Mouse (Mus musculus) midbrain, embryonic 15.5 days (tissue): ENCODE data around the gene Zbtb20. TPM values are rescaled to one million over a fixed set of nuclear protein-coding genes. Genes with fewer than 3 reads are reported as not detected.

Experiments used
- ATAC-seq: fragments of 200-750 bp; cut with Nextera tagmentation; replicated peaks from 2 replicates; pipeline ENCODE4 v1.8.0; 2017; ENCODE audit warnings: moderate TSS enrichment
- H3K27ac ChIP-seq: fragments of 300-500 bp; sonication (generic); 2 replicates; pipeline ENCODE4 v1.5.1; 2015; ENCODE audit warnings: mild to moderate bottlenecking, inconsistent platforms
- H3K27me3 ChIP-seq: fragments of 300-500 bp; sonication (generic); replicated peaks from 2 replicates; pipeline ENCODE4 v1.6.1; 2015; ENCODE audit warnings: inconsistent platforms
- H3K36me3 ChIP-seq: fragments of 300-500 bp; sonication (generic); replicated peaks from 2 replicates; pipeline ENCODE4 v1.6.1; 2015; ENCODE audit warnings: inconsistent platforms
- H3K4me1 ChIP-seq: fragments of 300-500 bp; sonication (generic); 2 replicates; pipeline ENCODE4 v1.6.1; 2015; ENCODE audit warnings: inconsistent platforms
- H3K4me2 ChIP-seq: fragments of 300-500 bp; sonication (generic); 2 replicates; pipeline ENCODE4 v1.6.1; 2015; ENCODE audit warnings: inconsistent platforms, mild to moderate bottlenecking, moderate library complexity
- H3K4me3 ChIP-seq: fragments of 300-500 bp; sonication (generic); 2 replicates; pipeline ENCODE4 v1.5.1; 2015; ENCODE audit warnings: mild to moderate bottlenecking, inconsistent platforms
- H3K9ac ChIP-seq: fragments of 300-500 bp; sonication (generic); 2 replicates; pipeline ENCODE4 v1.6.1; 2015; ENCODE audit warnings: mild to moderate bottlenecking, inconsistent platforms
- H3K9me3 ChIP-seq: fragments of 300-500 bp; sonication (generic); 2 replicates; pipeline ENCODE4 v1.6.1; 2016; ENCODE audit warnings: inconsistent platforms
- WGBS: fragments of 180-500 bp; shearing (Covaris S2); methylation state at CpG from one replicate; pipeline ENCODE4 v1.1.7; 2015; ENCODE audit warnings: mixed read lengths; 5-methylcytosine and 5-hydroxymethylcytosine counted together
- polyA plus RNA-seq: library from polyadenylated mRNA; unstranded; fragments of >200 nt; fragmentation: Nextera tagmentation; extraction: Ambion mirVana; gene quantifications from 2 replicates; pipeline ENCODE4 v1.2.1, GENCODE M21; 2015

The Zbtb20 gene
- polyA plus RNA-seq, 1 experiment from 2014 or later = 76.5 TPM

DNA sequence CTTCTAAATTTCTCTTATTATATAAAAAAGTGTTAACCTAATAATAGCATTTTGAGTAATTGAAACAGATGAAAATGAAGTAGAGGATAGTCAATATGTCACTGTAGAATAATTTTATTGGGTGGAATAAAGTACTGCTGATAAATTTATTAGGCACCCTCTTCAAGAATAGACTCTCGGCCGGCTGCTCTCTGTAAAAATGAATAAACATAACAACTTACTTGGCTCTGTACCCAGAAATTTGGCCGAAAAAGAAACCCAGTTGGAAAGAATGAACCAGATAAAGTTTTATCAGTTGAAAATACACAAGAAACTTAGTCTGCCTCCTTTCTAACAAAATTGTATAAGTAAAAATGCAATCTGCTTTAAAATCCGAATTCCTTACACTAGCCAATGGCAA, 527.2 kb downstream of the Zbtb20 start:
- no peaks in the 10 kb centered on the region for H3K27me3 ChIP-seq
- no peak for ATAC-seq
- WGBS = 86% methylated on average over 4 of the region's 4 CpGs

DNA sequence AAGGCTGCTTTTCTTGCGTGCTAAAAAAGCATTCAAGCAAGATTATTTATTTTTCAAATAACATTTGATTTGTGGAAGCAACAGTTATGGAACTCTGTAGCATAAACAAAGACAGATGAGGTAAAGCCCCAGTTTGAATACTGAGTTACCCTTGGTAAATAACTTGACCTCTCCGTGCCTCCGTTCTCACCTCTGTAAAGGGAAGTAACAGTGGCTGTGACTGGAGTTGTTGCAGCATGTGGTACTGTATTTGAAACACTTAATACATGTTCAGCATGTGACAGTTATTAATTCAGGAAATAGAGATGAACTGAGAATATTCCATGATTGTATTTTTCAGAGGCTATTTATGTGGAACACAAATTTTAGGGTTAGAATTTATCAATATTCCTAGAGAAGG, 529.4 kb downstream of the Zbtb20 start:
- 88% methylated on average over 3 of the region's 3 CpGs for WGBS
- no peak for ATAC-seq
- Histone ChIP-seq H3K27ac (no peak overlapping the region), H3K9ac (no peak overlapping the region), H3K27me3 (no peaks in the 10 kb centered on the region), H3K9me3 (no peaks in the 10 kb centered on the region), H3K4me1 (0 out of 2 replicates have a peak, but pooled peaks cover 3% of the 10 kb centered on the region), H3K36me3 (no peaks in the 10 kb centered on the region), H3K4me2 (no peak overlapping the region), H3K4me3 (no peak overlapping the region)

More for the DNA sequence above, 527.2 kb downstream of the Zbtb20 start:
- Histone ChIP-seq H3K4me2 (no peak overlapping the region), H3K4me1 (no peaks in the 10 kb centered on the region), H3K9me3 (no peaks in the 10 kb centered on the region), H3K9ac (no peak overlapping the region), H3K27ac (no peak overlapping the region), H3K4me3 (no peak overlapping the region), H3K36me3 (no peaks in the 10 kb centered on the region)

DNA sequence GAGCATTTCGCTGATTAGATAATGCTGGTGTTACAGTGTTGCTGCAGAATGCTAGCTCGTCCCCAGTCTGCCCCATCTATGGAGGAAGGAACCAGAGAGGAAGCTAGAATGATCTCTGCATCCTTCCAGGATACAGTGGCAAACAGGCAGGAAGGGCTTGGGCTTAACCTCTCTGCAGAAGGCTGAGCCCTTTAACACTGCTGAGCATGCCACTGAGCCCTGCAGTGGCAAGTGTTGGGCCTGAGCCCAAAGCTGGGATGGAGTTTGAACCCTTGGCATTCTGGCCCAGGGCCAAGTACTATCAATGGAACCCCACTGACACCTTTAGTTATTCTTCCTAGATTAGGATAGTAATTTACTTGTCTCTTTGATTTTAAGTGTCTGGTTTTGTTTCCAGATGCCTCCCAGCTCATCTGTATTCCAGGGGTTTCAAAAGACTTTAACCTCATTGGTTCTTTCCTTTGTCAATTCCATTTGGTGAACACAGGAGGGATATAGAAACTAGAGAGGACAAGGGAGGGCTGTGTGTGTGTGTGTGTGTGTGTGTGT, 532.0 kb downstream of the Zbtb20 start:
- Histone ChIP-seq H3K27ac (no peak overlapping the region), H3K36me3 (no peaks in the 10 kb centered on the region), H3K27me3 (no peaks in the 10 kb centered on the region), H3K4me1 (0 out of 2 replicates have a peak, but pooled peaks cover 3% of the 10 kb centered on the region), H3K4me2 (no peak overlapping the region), H3K9me3 (no peaks in the 10 kb centered on the region), H3K9ac (no peak overlapping the region), H3K4me3 (no peak overlapping the region)
- 72% methylated on average over 2 of the region's 2 CpGs for WGBS
- ATAC-seq = peak; percentile 60; the same call in 1 of the 2 replicates

DNA sequence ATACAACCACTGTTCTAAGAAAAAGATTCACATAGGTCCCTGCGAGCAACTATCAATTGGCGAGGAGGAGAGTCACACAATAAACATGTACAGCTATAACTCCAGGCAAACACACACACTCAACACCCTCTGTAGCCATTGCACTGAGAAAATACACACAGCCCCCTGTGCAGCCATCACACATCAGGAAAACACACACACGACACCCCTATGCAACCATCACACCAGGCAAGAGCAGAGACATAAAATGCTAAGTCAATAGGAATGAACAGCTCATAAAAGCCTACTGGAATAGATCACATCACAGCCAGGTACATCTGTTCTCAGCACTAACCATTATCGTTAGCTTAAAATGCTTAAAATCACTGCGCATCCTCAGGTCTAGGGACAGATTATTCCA, 532.9 kb downstream of the Zbtb20 start:
- H3K27me3 ChIP-seq = no peaks in the 10 kb centered on the region
- no peak overlapping the region for H3K27ac ChIP-seq
- H3K4me3 ChIP-seq = no peak overlapping the region
- no peaks in the 10 kb centered on the region for H3K9me3 ChIP-seq
- ATAC-seq = no peak
- 0 out of 2 replicates have a peak, but pooled peaks cover 3% of the 10 kb centered on the region for H3K4me1 ChIP-seq
- no peaks in the 10 kb centered on the region for H3K36me3 ChIP-seq
- H3K9ac ChIP-seq = no peak overlapping the region
- no peak overlapping the region for H3K4me2 ChIP-seq
- WGBS = 85% methylated on average over 5 of the region's 5 CpGs

DNA sequence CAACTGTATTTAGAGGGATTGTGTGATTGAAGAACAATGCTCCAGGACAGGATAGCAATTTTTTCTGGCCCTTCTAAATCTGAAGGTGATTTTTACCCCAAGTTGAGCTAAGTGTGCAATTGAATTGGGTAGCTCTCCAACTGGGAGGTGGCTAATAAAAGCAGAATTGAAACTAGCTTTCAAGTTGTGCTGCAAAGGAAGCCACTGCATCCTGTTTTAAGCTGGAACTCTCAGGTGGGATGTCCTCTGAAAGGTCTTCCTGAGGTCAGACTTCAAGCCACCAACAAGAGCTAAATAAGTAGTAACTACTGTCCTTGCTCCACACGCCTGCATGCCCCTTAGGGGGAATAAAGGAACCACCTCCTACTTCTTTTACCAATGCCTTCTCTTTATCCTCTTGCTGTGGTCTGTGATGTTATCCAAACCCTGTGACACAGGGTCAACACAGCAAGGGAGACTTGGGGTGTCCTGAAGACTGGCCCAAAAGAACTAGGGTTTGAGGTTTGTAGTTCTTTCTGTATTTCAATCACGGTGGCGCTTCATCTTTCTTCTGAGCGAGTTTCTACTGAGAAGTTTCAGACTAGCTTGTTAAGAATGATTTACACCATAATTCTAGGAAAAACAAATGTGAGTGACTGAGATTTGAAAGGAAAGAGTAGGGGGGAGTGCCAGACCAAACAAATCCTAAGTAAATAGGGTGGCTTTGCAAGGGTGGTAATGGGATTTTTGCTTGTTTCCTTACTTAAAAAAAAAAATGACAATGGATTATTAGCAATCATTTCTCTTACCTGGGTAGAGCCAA, 533.6 kb downstream of the Zbtb20 start:
- no peaks in the 10 kb centered on the region for H3K9me3 ChIP-seq
- no peaks in the 10 kb centered on the region for H3K27me3 ChIP-seq
- peak; percentile 50; the same call in 1 of the 2 replicates for ATAC-seq
- no peak overlapping the region for H3K4me2 ChIP-seq
- H3K4me1 ChIP-seq = 0 out of 2 replicates have a peak, but pooled peaks cover 3% of the 10 kb centered on the region
- H3K36me3 ChIP-seq = no peaks in the 10 kb centered on the region
- no peak overlapping the region for H3K4me3 ChIP-seq
- no peak overlapping the region for H3K27ac ChIP-seq
- 84% methylated on average over 4 of the region's 4 CpGs for WGBS
- H3K9ac ChIP-seq = no peak overlapping the region

DNA sequence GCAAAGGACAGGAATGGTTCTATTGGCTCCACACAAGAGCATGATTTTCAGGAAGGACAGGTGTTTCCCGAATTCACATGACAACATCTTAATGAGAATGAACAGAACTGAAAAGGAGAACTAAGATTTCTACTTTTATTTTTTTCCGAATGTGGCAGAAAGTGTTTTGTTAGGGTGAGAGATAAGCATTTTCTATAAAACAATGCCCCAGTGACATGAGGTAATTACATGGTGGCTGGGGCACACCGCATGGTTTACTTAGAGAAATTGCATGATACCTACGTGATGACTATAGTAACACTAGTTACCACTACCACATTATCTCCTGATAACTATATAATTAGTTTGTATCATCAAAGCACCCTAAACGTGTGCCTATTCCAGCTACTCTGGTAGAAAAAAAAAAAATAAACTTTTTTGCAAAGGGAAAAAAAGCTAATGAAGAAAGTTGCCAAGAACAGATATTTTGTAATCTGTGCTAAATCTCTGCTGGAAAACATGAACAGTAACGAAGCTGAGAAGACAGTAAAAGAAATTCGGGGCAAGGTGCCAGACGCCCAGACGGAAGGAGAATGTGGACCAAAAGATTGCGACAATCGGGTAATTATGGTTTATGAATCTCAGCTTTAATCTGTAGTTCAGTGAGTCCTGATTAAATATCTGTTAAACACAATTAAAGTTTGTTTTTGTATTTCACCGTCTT, 534.4 kb downstream of the Zbtb20 start:
- WGBS = 84% methylated on average over 12 of the region's 12 CpGs
- no peak overlapping the region for H3K27ac ChIP-seq
- no peak for ATAC-seq
- H3K27me3 ChIP-seq = no peaks in the 10 kb centered on the region
- 0 out of 2 replicates have a peak, but pooled peaks cover 3% of the 10 kb centered on the region for H3K4me1 ChIP-seq
- no peaks in the 10 kb centered on the region for H3K36me3 ChIP-seq
- H3K9ac ChIP-seq = no peak overlapping the region
- H3K4me3 ChIP-seq = no peak overlapping the region
- H3K9me3 ChIP-seq = no peaks in the 10 kb centered on the region
- no peak overlapping the region for H3K4me2 ChIP-seq

DNA sequence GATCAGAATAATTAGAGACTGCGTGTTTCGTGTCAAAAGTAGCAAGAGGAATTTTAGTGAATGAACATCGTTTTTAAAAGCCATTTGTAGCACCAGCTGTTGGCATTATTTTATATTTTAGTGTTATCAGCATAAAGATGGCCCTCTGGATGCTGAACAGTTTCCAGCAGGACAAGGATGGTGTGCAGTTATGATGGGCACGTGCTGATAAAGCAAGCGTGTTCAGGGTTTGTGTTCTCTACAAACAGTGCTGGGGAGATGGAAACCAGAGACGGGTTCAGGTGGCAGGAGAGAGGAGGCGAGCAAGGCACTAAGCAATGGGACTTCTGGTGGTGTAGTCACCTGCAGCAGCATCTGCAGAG, 534.9 kb downstream of the Zbtb20 start:
- no peaks in the 10 kb centered on the region for H3K9me3 ChIP-seq
- H3K36me3 ChIP-seq = no peaks in the 10 kb centered on the region
- H3K4me2 ChIP-seq = no peak overlapping the region
- H3K4me1 ChIP-seq = 0 out of 2 replicates have a peak, but pooled peaks cover 3% of the 10 kb centered on the region
- 92% methylated on average over 7 of the region's 7 CpGs for WGBS
- ATAC-seq = no peak
- no peak overlapping the region for H3K4me3 ChIP-seq
- no peak overlapping the region for H3K9ac ChIP-seq
- H3K27ac ChIP-seq = no peak overlapping the region
- H3K27me3 ChIP-seq = no peaks in the 10 kb centered on the region

DNA sequence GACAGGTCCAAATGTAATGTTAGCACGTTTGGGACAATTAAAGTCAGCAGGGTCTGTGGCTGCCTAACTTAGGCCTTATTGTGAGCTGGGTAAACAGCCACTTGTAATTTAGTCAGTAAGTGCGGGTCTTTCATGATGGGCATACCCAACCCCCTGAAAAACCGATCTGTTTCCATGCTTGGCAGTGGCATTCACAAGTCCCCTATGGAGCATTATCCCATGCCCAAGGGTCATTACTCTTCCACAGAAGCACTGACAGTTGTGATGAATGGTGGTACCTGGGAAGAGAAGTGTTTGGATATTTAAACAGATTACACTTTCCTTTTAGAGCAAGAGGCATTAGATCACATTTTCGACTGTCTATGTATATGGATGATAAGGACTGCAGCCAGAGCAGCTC, 540.2 kb downstream of the Zbtb20 start:
- ATAC-seq = no peak
- Histone ChIP-seq H3K9ac (no peak overlapping the region), H3K4me1 (no peaks in the 10 kb centered on the region), H3K36me3 (no peaks in the 10 kb centered on the region), H3K27me3 (no peaks in the 10 kb centered on the region), H3K9me3 (no peaks in the 10 kb centered on the region), H3K27ac (no peak overlapping the region), H3K4me3 (no peak overlapping the region), H3K4me2 (no peak overlapping the region)
- WGBS = 74% methylated on average over 4 of the region's 4 CpGs

DNA sequence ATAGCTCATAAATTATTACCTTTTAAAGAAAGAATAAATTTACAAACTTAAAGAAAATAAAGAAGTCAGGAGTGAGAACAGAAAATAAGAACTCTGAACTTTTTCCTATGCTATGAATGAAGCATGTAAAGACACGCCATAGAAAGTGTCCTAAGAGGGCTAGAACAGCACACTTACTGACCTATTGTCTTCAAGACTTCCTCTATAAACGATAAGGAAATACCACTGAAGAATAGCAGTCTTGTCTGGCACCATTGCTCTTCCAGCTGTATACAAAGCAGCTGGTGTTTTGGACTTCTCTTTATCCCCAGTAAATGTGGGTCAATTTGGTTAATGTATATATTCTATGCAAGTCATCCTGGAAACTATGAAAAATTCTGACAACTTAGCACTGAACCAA, 544.2 kb downstream of the Zbtb20 start:
- H3K9ac ChIP-seq = no peak overlapping the region
- WGBS = 62% methylated on average over 2 of the region's 2 CpGs
- no peaks in the 10 kb centered on the region for H3K4me1 ChIP-seq
- H3K27ac ChIP-seq = no peak overlapping the region
- ATAC-seq = no peak
- no peak overlapping the region for H3K4me3 ChIP-seq
- no peaks in the 10 kb centered on the region for H3K27me3 ChIP-seq
- H3K4me2 ChIP-seq = no peak overlapping the region
- H3K36me3 ChIP-seq = no peaks in the 10 kb centered on the region
- H3K9me3 ChIP-seq = no peaks in the 10 kb centered on the region

DNA sequence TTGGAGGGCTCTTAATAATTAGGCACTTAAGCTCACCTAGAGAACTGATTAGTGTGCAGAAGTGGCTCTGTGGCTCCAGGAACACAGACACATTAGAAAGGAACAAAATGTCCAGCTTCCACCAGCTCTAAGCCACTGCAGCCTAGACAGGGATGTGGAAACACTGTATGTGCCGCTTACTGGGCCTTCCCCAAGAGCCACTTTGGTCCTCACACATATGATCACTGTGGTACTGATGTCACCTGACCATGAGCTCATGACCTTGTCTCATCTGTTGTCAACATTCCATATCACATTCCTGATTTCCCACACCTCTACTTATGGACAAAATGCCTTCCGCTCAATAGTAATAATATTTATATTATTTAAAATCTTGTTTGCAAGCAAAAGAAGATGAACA, 553.3 kb downstream of the Zbtb20 start:
- no peaks in the 10 kb centered on the region for H3K4me1 ChIP-seq
- WGBS = 97% methylated on average over 2 of the region's 2 CpGs
- H3K9ac ChIP-seq = no peak overlapping the region

DNA sequence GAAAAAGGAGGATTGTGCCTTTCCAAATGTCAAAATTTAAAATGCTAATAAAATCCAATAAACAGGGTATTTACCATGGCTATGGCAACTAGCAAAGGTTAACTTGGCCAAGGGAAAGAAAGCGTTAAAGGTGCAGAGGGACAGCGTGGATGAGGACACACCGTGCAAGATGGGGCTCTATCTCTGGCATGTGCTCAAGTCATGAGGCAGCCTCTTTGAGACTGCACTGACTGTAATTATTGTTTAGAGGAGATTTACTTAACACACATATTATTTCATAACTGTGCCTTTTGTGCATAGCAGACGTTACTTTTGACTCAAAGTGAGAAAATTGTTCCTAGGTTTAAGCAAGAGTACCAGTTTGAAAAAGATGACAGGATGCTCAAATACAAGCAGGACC, 554.3 kb downstream of the Zbtb20 start:
- no peak for ATAC-seq
- no peak overlapping the region for H3K4me3 ChIP-seq
- no peaks in the 10 kb centered on the region for H3K36me3 ChIP-seq
- H3K4me1 ChIP-seq = no peaks in the 10 kb centered on the region
- H3K9ac ChIP-seq = no peak overlapping the region
- WGBS = 87% methylated on average over 4 of the region's 4 CpGs
- no peak overlapping the region for H3K4me2 ChIP-seq
- no peaks in the 10 kb centered on the region for H3K27me3 ChIP-seq
- no peaks in the 10 kb centered on the region for H3K9me3 ChIP-seq
- H3K27ac ChIP-seq = no peak overlapping the region

More for the DNA sequence above, 553.3 kb downstream of the Zbtb20 start:
- H3K4me2 ChIP-seq = no peak overlapping the region
- no peak for ATAC-seq
- no peak overlapping the region for H3K27ac ChIP-seq
- H3K27me3 ChIP-seq = no peaks in the 10 kb centered on the region
- no peaks in the 10 kb centered on the region for H3K9me3 ChIP-seq
- H3K36me3 ChIP-seq = no peaks in the 10 kb centered on the region
- no peak overlapping the region for H3K4me3 ChIP-seq

DNA sequence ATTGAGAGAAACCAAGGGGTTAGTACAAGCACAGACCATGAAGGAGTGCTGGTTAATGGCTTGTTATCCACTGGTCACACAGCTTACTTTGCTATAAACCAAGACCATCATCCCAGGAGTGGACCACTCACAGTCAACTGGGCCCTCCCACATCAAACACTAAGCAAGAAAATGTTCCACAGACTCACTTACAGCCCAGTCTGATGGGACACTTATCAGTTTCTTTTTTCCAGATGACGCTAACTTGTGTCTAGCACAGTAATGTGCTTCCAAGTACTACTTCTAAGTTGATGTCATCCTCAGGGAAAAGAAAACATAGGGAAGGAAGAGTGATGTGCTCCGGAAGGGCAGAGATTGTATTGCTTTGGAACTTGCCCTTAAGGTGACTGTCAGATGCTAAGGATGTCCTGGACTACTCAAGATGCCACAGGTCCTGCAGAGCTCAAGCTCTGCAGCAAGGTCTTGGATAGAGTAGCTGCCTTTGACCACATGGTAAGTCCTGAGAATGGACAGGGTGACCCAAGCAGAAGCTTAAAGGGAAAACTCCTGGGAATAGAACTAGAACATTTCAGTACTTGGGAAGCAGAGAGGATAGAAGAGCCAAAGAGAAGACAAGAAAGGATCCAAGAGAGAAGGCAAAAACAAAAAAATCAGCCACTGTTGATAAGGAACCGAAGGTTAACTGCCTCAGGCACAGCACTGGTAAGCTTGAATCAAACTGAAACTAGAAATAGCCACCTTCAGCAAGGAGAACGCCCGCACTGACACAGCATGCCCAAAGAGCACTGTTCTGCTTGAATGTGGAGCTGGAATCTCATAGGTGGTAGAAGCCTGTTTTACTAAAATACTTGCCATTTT, 556.1 kb downstream of the Zbtb20 start:
- H3K36me3 ChIP-seq = no peaks in the 10 kb centered on the region
- H3K27ac ChIP-seq = no peak overlapping the region
- no peaks in the 10 kb centered on the region for H3K27me3 ChIP-seq
- H3K4me1 ChIP-seq = no peaks in the 10 kb centered on the region
- no peak overlapping the region for H3K4me3 ChIP-seq
- 87% methylated on average over 5 of the region's 5 CpGs for WGBS
- no peak overlapping the region for H3K4me2 ChIP-seq
- no peak for ATAC-seq
- H3K9me3 ChIP-seq = no peaks in the 10 kb centered on the region
- H3K9ac ChIP-seq = no peak overlapping the region
